Mouse (Mus musculus): ENCODE data around the gene Ror1.

The Ror1 gene

DNA sequence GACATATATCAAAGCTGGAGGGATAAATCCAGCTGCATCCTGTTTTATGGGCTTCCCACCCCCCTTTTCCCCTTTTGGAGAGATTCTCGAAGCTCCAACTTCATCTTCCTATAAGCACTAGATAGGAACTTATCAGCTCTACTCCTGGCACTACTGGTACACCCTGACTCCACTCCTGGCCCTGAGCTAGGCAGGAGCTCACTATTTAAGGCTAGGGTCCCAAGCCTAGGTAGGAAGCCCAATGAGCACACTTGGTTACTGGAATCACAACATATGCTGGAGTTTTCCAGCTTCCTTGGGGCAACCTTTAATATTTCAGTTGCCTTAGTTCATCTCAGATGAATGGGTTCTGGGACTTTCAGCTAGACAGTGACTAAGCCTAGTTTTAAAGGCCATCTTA lies 156.5 kb downstream of the Ror1 start:
- no peak for DNase-seq (ENCODE audit: low read depth, low spot score)

DNA sequence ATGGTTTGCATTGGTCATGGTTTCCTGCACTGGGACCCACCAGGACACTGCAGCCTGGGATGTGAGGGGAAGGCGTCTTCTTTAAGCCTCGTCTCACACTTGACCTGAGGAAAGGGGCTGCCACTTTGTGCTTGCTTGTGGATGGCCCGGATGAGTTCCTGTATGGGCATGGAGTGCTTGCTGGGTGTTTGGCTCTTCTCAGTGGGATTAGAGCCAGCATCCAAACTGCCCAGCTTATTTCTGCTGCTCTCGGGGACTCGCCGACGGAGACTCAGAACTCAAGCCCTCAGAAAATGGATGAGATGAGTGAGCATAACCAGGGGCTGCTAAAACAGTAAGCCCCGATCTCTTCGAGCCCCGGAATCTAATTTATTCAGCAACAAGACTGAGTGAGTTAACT lies 157.1 kb downstream of the Ror1 start:
- DNase-seq (ENCODE audit: low read depth, low spot score), result no peak

DNA sequence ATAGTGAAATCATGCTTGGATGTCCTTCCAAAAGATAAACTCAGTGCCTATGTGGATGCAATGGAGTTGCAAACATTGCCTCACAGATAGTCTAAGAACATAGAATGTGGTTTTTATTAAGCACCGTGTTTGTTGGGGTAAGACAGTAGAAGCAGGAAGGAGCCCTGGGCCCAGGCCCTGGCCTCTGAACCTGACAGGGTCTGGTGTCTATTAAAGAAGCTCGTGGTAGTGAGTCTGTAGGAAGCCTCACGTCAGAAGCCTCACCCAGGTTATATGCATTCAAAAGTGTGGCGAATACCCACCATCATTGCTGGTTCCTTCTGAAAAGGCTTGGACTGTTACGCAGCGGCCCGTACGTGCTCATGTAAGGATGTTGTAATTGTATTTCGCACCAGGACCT lies 157.8 kb downstream of the Ror1 start:
- no peak for DNase-seq (ENCODE audit: low read depth, low spot score)

DNA sequence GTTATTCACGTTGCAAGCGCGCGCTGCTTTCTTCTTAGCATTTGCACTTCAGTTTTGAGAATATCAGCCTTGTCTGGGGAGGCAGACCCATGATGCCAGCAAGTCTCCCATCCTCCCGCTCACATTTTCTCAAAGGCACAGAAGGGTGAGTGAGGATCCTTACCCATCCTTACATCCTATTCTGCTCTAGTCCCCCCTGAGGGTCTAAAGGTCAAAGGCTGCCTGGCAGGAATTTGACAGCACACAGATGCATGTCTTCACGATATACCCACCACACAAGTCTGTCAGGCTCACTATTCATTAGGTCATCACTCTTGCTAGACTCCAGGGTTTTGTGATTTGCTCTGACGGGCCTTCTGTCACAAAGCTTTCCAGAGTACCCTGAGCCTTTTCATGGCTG lies 158.2 kb downstream of the Ror1 start:
- DNase-seq (ENCODE audit: low read depth, low spot score), result no peak

DNA sequence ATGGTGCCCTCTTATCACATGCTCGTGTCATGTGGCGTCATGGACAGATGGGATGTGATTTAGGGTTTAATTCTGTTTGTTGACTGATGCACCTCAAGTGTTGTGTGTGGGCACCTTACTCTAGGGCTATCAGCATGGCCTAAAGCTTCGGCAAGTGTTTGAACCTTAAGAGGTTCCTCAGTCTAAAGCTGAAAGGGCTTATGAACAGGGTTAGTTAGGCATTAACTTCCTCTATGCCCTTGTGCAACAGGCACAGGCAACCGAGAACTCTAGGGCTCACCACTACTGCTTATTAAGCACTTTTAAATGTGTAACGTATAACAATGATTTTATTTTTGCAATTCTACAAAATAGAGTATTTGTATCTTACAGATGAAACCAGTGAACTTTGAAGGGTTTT lies 162.9 kb downstream of the Ror1 start:
- DNase-seq (ENCODE audit: low read depth, low spot score), result no peak

DNA sequence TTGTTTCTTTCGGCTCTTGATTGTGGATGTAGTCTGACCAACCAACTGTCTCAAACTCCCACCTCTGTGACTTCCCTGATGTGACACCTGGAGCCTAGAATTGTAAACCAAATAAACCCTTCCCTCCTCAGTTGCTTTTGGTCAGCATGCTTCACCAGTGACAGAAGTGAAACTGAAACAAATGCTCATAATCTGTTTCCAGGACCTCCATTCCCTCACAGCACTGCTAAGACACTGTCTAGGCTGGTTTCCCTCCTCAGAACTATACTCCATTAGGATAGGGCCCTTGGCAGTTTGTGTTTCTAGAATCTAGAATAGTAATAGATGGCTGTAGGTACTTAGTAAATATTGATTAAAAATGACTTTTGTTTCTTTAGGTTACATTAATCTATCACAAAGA lies 168.3 kb downstream of the Ror1 start:
- no peak for DNase-seq (ENCODE audit: low read depth, low spot score)

DNA sequence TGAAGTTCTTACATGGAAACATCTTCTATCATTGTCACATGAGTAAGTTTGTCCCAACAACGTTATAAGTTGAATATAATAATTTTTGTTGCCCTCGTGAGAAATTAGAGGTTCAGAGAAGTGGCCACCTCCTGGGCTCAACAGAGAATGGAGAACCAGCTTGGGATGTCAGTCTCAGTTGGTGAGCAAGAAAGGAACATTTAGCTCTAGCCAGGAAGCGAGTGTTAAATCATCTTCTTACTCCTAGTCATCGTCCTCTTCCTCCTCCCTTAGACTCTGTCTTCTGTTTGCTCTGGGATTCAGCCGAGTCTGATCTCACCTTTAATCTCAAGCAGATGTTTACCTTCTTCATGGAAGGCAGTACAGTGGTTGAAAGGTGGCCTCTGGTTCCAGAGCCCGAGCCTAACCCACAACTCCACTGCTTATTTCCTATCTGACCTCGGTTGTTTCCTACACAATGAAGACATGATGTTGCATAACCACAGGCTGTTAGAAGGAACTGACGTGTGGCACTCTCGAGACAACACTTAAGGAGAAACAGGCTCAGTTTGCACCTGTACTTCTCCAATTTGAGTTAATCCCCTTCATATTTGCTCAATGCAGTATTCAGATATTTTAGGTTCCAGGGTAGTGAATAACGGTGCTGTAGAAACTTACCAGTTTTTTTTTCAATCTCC lies 175.6 kb downstream of the Ror1 start:
- no peak for DNase-seq (ENCODE audit: low read depth, low spot score)

DNA sequence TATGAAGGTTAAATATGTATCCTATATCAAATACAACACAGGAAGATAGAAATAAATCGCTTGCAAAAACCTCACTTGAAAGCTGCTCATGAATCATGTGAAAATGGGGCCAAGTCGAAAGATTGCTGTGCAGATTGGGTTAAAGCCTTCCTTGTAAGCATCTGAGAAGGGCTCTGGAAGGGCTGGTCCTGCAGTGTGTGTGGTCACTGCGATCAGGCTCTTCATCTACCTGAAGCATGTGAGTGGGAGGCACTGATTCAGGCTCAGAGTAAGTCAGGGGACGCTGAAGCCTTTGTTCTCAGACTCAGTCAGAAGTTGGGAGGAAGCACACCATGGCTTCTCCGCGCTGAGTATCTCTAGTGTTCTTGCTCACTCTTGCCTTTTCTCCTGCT lies 176.1 kb downstream of the Ror1 start:
- no peak for DNase-seq (ENCODE audit: low read depth, low spot score)

DNA sequence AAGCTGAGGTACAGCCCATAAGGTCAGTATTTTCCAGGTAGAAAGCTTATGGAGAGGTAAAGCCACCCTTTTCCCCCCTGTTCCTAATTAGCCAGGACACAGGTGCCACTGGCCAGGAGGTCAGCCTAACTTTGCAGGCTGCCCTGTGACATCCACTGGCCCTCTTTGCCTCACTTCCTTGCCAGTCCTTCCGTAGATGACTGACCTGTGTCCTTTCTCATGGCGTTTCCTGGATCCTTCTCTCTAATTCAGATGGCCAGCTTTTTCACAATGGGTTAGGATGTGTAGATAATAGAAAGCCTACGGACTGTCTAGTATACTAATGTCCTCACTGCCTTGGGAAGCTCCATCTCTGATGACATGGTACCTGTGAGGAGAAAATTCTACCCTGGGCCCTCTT lies 177.8 kb downstream of the Ror1 start:
- no peak for DNase-seq (ENCODE audit: low read depth, low spot score)

DNA sequence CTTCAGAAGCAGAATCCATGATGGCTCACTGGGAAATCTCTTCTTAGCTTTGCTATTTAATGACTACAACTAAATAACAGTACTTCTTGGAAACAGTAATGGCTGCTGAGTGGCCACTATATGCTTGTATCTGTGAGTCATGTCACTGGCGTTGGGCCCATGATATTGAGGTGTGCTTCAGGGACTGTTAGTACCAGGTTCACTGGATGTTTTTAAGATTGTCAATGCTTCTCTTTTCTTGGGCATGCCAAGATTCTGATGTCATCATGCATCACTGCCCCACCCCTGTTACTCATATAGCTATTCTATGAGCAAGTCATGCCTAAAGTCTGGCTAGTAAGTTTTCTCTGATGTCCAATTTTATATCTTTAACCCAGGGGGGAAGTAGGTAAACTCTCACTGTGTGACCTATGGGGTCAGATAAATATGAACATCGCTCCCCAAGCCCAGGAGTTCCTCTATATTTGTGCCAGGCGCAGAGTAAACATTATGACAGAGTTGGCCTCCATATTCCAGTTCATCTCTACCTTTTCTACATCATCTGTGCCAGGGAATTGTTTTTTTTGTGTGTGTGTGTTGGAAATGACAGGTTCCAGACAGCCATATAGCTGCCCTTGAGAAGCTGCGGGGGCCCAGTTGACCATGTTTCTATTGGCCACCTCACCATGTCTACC lies 178.4 kb downstream of the Ror1 start:
- no peak for DNase-seq (ENCODE audit: low read depth, low spot score)

DNA sequence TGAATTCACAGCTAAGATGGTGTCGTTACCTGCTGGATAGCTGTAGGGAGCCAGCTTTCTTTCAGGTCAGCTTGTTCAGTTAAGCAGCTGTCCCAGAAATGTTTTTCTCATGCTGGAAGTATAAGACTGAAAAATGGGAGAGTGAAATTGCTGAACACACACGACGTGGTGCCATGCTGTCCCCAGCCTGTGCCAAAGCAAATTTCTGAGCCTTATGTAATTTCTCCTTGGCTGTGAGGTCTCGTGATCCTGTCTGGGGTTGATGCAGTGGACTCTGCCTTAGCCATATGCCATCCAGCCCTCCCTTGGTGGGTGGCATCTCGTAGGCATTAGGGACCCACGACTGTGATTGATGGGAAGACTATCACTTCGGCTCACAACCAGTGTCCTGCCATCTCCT lies 180.9 kb downstream of the Ror1 start:
- no peak for DNase-seq (ENCODE audit: low read depth, low spot score)

DNA sequence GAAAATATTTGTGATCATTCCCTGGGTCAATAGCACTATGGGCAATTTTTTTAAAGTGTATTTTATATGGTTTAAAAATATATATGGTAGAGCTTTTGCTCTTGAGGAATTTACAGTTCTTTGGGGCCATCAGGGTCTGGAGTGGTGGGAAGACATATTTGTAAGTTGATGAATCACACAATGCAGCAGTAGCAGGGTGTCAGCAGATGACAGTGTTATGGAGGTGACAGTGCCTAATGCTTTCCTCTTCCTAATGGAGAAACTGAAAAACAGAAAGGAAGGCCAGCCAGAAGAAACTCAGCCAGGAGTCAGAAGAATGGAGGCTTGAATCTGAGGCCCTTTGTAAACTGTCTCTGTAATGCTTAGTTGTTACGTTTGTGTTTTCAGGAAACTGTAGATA lies 181.4 kb downstream of the Ror1 start:
- DNase-seq (ENCODE audit: low read depth, low spot score), result no peak

DNA sequence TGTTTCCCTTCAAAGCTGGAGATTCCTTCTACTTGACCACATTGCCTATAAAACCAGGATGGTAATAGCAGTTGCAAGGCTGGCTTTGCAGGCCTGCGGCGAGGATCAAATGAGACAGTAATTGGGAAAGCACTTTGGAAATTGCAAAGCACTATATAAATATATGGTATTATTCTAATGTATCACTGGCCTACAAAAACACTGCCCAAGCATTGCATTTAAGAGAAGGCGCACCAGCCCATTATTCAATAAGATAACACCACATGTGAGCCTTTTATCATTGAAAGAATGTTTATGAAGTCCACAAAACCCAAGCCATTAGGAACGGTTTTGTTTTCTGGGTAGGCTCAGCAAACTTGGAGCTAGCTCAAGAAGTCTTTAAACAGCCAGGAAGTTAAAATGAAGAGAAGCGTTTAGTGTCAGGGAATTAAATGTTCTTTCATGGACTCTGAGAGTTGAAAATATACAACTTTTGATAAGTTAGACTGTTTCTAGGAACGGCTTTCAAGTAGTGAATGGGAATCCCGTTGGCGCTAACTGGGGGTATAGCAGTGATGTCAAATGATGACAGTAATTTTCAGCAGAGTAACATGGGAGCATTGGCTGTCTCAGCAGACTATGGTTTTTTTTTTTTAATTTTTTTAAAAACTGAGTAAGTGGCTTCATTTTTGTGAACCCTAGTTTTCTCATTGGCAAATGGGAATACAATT lies 187.7 kb downstream of the Ror1 start:
- DNase-seq (ENCODE audit: low read depth, low spot score), result no peak

DNA sequence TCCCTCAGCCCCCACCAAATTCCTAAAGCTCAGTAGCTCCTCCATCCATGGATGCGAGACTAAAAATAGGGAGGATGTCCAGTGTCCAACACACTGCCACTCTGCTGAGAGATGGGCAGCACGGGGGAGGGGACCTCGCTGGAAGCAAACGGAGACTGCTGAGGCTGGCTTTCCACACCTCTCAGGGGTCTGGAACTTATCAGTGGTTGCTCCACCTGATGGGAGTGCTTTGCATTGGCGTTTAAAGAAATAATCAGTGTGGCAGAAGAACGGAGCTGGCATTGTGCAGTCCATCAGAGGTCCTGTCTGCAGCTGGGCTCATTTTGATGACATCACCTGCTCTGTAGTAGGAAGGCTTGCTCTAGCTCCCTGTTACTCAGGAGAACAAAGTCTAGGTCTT lies 188.9 kb downstream of the Ror1 start:
- DNase-seq (ENCODE audit: low read depth, low spot score), result no peak

DNA sequence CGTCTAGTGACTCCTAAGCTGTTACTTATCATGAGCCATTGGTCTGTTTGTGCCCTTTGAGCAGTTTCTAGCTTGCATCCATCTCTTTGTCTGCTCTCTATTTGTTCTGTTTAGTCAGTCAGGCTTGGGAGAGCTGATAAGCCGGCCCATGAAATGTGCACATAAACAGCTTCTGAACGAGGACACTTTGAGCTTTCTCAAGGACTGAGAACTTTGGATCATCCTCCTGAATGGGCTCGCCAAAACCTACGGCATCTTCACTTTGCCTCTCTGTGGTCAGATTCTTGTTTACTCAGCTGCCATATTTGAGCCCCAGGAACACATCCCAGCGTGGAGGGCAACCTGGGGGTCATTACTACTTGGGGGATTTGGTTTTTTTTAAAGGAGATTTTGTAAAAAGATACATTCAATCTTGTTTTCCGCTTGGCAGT lies 190.5 kb downstream of the Ror1 start:
- DNase-seq (ENCODE audit: low read depth, low spot score), result no peak

DNA sequence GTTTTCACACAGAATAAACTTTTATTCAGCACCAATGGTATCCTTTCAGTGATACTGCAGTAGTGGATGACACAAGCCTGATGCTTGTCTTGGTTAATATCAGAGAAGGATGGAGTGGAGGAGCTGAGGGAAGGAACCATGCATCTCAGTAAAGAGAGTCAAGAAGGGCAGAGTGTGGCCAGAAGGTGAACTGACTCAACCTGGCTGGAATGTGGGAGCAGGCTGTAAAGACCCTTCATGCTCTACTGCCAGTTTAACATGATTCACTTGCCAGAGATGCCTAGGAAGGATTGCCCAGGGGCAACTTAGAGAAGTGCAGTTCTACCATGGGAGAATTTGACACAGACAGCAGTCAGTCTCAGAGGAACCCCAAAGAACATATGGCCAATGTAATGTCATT lies 191.2 kb downstream of the Ror1 start:
- no peak for DNase-seq (ENCODE audit: low read depth, low spot score)

DNA sequence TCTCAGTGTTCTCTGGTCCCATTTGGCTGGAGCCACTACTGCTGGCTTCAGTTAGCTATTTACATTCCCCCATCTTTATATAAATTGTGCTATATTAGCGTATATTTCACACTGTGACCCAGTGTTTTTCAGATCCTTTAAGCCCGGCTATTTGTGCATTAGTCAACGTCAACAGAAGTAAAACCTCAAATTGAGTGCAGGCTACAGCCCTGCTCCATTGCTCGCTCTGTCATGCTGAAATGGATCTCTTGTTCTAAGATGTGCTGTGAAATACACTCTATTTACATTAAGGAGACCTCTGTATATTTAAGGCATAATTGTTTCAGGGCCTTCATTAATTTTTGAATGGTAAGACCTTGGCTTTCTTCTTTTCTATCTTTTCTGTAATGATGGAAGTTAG lies 192.2 kb downstream of the Ror1 start:
- DNase-seq (ENCODE audit: low read depth, low spot score), result no peak

DNA sequence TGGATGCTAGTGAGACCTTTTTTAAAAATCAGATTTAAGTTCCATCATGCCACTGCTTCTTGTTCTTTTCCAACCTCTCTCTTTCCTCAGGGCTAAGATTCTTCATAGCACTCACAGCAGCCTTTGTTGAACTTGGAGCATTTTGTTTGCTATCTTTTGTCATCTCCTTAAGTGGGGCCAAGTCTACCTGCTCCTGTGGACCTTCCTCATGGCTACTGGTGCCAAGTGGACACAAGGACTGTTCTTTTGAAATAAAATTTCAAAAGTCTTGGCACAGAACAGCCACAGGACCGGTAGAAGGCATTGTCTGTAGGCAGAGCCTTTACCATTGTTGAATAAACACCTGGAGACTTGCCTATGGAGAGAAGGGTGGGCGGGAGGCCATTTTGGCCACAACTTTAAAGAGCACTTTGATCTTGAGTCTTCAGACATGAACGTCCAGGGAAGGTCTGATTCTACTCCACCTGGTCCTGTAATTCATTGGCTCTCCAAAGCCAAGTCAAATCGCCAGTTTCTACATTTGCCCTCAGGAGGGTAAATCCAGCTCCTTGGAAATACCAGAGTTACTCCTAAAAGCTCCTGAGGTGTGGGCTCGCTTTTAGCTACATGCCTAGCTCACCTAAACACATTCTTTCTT lies 195.5 kb downstream of the Ror1 start:
- no peak for DNase-seq (ENCODE audit: low read depth, low spot score)

DNA sequence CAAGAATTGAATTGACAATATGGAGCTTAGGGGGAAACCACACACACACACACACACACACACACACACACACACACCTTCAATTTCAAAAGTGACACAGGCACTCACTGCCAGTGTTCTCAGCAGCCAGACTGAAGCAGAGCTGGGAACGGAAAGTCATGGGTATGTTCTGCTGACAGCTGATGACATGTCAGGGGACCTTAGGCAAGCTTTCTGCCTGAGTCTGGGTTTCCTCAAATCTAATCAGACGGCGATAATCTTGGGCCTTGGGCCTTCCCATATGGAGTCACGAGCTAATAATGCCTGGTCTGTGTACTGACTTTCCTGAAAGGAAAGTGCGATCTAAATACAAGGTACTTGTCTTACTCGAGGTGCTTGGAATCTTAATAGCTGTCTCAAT lies 202.1 kb downstream of the Ror1 start:
- DNase-seq (ENCODE audit: low read depth, low spot score), result no peak

DNA sequence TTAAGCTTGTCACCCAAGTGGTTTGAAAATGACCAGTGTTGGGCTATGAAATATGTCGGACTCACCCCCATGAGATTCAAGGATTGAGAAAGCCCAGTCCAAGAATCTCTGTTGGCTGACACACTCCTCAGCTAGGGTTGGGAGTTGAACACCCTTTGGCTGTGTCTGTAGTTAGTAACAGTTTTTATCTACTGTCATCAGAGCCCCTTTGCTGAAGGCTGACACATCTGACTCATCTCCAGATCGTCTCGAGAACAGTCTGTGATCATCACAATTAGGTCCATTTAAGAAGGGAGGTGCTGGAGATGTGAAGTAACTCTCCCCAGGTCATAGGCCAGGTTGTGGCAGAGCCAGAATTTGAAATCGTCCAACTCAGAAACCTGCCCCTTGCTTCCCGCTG lies 203.0 kb downstream of the Ror1 start:
- DNase-seq (ENCODE audit: low read depth, low spot score), result no peak

DNA sequence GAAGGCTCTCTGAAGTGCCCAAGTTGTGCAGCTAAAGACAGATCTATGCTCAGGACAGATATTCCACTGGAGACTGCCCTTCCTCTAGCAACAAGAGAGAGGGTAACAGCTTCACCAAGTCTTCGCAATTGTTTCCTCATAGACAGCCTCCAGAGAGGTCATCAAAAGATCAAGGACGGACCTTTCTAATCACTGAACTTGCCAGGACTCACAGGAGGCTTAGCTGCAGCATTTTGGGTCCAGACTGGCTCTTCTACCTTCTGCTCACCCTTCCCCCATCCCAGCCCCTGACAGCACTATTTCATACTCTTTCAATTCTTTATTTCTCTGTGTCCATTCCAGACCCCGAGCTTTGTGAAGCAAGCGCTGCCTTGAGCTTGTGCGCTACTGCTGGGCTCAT lies 204.6 kb downstream of the Ror1 start:
- no peak for DNase-seq (ENCODE audit: low read depth, low spot score)

DNA sequence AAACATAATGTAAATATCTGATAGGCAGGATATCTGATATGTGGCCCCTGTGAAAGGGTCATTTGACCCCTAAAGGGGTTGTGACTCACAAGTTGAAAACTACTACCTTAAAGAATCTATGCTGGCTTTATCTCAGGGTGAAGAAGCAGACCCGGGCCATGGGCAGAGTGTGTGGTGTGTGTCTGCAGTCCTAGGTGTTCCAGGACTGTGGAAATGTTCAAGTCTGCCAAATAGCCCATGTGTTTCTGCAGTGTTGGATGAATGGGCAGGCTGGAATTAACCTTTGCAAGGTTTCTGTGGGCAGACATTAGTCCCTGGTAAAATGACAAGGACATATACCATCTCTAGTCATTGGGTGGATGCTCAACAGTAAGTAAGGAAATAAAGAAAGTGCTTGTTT lies 205.8 kb downstream of the Ror1 start:
- DNase-seq (ENCODE audit: low read depth, low spot score), result no peak

DNA sequence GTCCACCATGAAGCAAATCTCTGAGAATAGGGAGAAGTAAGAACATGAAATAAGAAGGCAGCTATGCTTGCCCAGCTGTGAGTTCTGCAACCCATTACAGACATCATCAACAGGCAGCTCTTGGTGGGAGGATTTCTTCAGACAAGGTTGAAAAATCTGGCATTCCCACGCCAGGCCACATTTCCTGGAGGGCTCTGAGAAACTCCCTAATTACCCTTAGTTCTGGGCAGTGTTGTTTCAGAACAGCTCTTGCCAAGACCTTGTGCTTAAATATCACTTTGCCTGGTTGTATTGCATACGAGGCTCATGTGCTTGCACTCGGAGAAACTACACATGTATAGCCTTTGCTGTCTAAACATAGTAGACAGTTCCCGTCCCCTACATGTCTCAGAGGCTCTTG lies 211.8 kb downstream of the Ror1 start:
- DNase-seq (ENCODE audit: low read depth, low spot score), result no peak
